ENCODE assay signal across 1 mouse cellular context in genomic region chr11:101910230-101910946, GRCm38 (mm10).
TF ChIP-seq lines count a peak whose summit lies in the region.

No protein-coding gene starts in this region.

TF ChIP-seq in CH12.LX, 34 proteins besides CTCF, POLR2A, EP300 and RAD21 (continued from another document):
- no peak for TF ChIP-seq MAFK (IDR thresholded peaks at IDR 0.05; ENCODE audit: insufficient replicate concordance, low read length)
- no peak for TF ChIP-seq NELFE (IDR thresholded peaks at IDR 0.05; ENCODE audit: low read depth, low read length)
TF ChIP-seq in CH12.LX: peak in this region for 3.
